Mouse (Mus musculus) layer of hippocampus, adult 8-10 months (tissue): Measurements from ENCODE around the gene Nfia. TPM values are rescaled to one million over a fixed set of nuclear protein-coding genes. Genes with fewer than 3 reads are reported as not detected.

ENCODE experiments used
- DNase-seq, 2 experiments: peaks; one replicate each; pipeline ENCODE4 v3.0.0; 2022; ENCODE audit warnings: low spot score in 2 of 2
- total RNA-seq, 4 experiments: library from RNA; stranded (reverse); gene quantifications; 2 replicates each; pipeline ENCODE4 v1.2.4; 2022

Nfia gene
- total RNA-seq, 4 experiments from 2014 or later = 94.9 to 110 (median 97.8) TPM

DNA sequence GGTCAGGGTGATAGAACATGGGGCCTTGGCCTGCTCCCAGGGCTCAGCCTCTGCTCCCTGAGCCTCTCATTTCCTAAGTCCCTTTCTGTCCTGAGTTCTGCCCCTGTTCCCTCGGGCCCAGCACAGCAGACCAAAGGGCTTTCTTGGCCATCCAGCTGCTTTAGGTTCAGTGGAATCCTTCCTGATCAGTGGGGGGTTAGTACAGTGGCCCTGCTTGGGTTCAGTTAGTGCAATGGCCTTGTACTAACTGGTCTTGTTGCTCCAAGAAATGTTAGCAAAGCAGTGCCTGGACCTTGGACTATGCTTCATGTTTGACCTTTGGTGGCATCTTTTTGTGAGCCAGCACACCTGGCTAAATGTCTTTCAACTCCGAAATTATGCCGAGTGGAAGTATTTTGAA lies 66.1 kb downstream of the Nfia start:
- no peak for DNase-seq

DNA sequence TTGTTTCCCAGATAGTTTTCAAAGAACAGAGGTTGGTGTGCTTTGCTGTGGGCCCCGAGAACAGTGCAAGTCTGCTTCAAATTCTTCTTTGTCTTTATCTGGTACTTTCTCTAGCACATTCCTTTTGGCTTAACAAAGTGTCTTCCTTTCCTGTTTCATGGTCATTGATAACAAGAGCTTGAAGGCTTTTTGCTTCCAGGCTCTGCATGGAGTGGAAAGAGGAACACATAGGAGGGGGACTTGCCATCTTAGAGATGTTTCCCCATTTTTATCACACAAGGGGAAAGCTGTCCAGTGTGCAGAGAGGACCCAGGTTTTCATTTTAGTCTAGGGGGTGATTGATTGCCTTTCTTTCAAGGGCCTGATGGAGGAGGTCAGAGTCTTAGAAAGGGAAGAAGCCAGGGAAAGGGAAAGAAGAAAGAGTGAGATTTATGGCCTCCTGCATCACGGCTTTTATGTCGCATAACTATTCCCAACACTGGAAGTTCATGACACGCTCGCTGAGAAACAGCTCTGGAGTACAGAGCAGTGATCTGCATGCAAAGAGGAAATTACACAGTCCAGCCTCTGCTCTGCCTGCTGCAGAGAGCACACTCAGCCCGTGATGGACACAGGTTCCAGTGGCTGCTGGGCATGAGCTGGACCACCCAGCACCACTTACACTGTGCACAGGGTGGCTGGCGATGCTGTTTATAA lies 67.0 kb downstream of the Nfia start:
- no peak for DNase-seq

DNA sequence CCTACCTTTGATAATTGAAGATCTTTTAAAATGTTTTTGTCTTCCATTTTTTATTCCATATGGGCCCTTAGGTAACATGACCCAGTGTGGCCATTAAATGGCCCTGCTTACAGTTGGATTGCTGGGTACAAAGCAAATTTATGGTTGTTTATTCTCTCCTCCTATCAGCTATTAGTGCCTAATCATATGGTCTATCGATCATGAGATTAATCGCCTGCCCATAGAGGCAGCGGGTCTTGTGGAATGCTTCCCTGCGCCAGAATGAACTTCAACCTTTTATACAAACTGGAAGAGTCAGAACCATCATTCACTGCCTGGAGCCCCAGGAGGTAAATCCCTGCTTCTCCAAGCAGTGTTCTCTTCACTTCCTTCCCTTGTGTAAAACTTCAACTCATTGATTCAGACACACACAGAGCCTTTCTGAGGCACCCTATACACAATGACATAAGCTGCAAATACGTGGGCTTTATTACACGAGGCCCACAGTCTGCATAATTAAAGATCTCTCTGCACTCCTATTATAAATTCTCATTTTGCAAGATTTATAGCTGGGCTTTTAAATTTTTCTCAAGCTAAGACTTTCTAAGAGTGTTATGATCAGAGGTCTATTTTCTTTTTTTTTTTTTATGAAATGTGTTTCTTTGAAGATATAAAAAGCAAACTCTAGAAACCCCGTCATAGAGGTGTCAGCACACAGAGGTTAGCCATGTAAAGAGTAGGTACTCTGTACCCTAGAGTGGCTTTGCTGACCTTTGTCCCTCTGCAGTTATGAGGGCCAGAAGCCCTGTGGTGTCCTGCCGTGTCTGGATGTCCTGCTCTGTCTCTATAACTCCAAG lies 67.9 kb downstream of the Nfia start:
- DNase-seq = no peak

DNA sequence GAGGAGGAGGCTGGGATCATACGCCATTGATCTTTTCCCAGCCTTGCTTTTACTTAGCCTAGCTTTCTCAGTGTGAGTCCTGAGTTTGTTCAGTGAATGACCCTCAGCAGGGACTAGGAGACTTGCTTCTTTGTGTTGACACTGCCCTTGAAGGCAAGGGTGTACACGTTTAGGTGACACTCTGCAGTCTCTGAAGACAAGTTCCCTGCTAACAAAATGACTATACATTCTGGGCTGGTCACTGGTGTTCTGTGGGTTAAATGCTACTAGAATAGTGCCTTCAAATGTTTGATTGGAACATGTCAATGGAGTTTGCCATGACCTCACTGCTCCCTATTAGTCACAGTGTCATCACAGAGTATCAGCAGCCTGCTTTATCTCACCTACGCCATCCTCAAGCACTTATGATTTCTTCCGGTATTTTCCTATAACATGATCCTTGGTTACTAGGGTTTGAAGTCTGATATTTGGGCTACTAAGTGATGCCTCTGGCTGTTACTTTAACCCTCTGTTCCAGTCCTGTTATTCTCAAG lies 68.6 kb downstream of the Nfia start:
- DNase-seq = no peak

DNA sequence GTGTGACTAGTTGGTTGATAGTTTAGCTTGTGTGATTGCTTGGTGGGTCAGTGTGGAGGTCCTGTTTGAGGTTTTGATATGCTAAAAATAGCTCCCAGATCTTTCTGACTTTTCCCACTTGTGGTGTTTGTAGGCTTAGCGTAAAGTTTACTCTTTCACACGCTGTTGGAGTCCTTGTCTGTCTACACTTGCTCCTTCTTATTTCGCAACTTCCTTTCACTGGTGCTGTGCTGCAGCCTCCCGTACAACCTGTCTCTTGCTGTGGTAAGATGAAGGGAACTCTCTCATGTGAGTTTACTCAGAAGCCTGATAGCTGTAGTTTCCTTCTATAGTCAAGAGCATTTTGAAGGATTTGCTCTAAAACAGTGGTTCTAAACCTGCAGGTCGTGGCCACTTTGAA lies 69.2 kb downstream of the Nfia start:
- no peak for DNase-seq

DNA sequence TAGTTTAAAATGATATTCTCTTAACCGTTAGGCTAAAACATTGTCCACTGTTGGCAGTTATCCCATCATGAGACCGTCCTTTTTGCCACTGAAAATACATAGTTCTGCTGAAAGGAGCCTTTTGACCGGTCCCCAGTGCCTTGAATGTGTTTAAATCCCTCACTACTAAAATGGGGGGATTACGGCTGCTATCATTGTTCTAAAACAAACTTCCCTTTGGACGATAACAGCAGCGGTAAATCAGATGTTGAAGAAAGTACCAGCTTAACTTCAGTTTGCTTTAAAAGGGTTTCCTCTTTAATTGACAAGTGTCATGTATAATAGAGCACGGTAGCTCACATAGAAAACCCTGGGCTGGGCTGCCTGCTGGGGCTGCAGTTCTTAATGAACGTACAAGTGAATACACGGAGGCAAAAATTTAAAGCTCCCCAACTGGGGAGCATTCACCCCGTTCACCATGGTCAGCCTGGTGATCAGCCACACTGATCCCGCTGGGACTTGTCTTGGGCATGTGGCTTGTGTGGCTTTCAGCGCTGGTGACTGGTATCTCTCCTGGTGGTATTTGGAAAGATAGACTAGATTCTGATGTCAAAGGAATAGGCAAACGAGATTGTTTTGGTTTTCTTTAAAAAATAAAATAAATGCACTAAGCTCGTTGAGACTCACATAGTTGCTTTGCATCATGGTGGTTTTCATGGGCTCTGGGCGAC lies 71.6 kb downstream of the Nfia start:
- DNase-seq = no peak

DNA sequence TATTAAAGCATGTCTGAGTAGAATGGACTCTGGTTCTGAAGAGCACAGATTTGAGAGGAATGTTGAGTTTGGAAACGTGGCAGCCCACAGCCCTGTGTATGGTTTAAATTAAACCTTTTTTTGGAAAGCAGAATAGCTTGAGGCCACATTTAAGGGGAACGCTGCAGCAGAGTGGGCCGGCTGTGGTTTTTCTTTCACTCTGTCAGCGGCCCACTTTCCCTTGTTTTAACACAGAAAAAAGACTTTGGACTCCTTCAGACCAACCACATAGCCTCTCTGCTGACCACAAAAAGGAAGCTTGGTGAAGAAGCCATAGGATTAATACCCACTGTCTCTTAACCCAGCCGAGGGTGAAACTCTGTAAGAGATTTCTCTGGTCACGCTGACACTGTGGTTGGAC lies 72.4 kb downstream of the Nfia start:
- DNase-seq = no peak

DNA sequence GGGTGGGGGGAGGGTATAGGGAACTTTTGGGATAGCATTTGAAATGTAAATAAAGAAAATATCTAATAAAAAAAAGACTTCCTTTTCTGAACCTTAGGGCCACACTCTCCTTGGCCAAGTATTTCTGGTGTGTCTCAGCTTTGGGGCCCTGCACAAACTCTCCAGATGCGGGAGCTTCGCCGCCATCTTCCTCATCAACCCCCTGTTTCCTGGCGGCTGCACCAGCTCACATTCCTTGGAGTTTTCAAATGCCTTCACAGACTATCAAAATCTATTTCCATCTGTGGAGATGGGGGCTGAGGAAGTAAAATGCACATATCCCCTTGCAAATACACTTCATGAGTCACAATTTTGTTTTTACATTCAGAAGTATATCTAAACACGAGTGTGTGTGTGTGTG lies 75.1 kb downstream of the Nfia start:
- no peak for DNase-seq

DNA sequence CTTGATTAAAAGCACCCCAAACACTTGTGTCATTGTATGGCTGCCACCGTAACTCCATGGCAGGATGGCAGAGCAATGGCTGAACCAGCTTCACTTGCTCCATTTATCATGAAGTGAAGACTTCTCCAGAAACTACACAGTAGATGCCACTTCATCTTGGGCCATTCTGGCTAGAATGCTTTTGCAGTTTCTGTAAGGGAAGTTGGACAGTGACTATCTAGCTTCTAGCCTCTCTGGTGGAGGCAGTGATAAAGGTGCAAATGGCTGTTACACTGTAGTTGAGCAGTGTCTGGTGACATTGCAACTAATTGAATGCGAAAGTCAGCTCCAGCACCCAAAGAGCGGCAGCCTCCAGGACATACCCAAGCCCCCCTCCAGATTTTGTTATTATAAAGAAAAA lies 78.5 kb downstream of the Nfia start:
- no peak for DNase-seq

DNA sequence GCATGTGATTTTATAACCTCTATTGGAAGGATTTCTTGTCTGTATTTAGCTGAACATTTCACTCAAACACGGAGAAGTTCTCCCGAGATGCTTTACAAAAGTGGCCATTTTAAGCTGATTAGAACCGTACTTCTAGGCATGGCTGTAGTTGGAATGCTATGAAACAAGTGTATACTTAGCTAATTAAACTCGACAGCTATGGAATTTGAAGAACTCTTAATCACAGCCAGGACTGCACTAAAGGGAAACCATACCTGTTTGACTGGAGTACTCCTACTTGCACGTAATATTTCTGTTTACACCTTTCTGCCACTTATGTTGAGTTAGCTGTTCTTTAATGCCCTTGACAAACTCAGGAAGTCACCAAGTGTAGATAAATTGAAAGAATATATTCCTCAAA lies 79.2 kb downstream of the Nfia start:
- no peak for DNase-seq

DNA sequence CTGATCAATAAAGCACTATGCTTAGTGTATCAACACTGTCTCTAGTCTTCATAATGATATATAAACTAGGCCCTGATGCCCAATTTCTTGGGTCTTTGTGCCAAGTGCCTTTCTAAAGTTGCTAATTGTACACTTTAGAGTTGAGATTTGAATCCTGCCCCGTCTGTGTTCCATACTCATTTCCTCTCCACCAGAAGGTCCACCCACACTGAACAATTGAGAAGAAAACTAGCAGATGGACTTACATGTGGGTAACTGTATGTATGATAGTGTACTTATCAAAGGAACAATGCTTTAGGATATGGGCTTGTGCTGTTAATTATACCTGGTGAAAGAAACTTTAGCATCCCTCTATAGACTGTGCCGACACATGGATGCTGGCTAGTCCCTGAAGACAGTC lies 80.1 kb downstream of the Nfia start:
- peak in 1 of 2 experiments; percentile 33 for DNase-seq

DNA sequence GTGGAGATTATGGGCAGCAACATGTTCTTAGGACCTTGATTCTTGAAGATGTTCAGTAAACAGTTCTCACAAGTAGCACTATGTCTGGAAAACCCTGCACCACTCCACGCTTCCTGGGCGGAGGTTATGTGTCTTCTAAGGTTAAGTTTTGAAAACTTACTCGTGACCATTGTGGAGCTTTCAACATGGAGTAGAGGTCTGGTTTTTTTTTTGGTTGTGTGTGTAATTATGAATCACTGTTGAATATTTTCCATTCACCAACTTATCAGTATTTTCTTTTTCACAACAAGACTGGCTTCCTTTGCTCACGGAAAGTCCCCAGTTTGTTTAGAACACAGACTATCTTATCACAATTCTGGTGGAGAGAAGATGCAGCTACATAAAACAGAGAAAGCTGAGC lies 82.2 kb downstream of the Nfia start:
- no peak for DNase-seq

DNA sequence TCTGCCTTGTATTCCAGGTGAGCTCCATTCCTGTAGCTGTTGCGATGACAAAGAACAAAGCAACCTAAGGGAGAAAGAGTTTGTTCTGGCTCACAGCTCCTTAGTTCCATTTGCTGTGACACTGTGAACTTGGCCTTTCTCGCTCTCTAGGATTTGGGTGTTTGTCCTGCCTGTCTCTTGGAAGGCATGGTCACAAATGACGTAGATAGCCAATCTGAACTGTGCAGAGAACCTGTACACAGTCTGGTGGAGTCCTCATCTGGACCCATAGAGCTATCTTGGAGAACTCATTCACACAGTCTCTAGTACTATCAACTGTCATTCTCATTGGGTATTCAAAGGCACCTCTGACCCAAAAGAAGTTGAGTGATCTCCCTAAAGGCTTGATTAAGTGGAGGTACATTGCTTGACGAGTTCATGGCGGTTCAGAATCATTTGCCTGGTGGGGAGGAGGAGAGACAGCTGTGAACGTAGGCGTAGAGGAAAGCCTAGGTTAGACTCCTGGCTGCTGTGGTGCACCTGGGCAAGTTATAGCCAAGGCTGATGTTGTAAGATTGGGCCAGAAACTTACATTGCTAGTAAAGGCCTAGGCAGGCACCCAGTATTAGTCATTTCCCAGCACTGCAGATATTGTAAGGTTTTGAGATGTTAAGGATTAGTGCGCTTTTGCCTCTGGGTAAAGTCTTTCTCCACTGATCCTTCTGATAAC lies 83.3 kb downstream of the Nfia start:
- no peak for DNase-seq

DNA sequence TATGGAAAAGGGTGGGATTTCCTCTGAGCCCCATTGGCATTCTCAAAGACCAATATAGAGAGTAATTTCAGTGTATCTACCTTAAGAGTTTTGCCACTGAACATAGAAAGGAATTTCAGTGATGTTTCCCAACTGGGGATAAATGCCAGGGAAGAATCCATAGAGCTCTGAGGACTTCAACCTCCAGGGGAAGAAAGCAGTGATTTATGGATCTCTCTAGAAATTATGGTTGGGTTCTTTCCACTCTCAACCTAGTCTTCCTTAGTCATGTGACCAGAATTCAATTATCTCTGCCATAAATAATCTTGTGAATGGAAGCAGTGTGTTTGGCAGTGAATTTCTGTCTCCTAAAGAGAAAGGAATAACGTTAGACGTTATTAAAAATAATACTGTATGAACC lies 85.0 kb downstream of the Nfia start:
- no peak for DNase-seq

DNA sequence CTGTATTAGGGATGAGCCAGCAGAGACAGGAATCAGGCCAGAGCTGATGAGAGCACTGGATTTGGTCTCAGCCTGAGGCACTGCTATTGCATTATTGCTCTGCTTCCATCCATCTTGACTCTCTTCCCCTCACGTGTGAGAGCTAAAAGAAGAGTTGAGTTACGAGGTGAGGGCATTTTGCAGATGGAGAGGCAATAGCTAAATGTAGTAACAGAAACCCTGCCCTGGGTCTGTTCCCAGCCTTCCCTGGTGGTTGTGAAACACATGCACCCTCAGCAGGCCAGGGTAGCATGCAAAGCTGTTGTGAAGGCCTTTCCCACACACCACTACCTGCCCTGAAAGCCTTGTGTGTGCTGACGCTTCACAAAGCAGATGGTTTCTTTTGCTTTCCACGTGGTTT lies 86.9 kb downstream of the Nfia start:
- DNase-seq = no peak

DNA sequence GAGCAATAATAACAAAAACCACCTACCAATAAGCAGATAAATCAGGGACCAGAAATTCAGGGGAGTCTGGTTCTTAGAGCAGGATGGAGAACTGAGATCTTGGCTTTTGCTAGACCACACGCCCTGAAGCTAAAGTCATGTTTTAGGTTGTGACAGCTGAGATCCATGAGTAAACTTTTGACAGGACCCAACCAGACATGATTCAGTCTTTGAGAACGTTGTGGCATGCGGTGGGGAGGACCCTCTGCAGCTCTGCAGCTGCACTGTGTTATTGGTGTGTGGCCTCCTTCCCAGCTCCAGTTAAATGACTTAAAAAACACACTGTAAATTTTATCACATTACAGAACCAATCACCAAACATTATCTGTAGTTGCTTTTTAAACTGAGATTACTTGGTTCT lies 87.8 kb downstream of the Nfia start:
- no peak for DNase-seq

DNA sequence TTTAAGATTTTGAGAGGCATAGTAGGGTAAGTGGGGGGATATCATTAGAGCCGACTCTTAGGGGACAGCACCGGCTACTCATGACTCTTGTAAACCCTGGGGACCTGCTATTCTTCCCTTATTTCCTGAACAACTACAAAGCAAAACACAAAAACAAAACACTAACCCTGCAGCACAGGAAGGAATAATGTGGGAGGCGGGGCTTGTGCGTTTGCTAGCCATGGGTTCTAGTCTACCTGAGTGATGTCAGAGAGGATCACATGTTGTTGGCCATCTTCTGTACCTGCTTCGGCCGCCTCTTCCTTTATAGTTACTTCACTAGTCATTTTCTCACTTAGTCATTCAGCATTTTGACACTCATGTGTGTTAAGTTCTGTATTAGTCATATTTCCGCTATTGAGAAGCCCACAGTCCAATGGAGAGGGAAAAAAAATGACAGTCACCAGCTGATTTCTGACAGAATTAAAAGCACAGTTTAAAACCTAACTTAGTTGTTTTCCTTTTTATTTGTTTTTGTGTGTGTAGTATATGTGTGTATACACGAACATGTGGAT lies 88.3 kb downstream of the Nfia start:
- DNase-seq = no peak

DNA sequence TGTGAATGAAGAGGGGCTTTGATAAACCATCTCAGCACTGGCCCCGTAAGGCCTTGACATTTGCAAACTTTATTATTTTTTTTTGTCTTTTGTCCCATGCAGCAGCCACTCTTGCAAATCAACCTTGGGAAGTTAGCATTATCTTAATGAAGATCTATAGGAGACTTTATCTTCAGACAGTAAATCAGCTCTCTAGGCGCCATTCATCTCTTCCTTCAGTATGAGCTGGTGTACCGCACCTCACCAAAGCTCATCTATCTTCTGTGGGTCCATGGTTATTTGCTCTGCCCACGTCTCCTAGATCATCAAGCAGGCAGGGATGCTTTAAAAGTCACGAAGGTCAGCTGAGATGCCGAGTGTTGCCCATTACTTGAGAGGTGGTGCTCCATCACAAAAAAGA lies 89.8 kb downstream of the Nfia start:
- no peak for DNase-seq

DNA sequence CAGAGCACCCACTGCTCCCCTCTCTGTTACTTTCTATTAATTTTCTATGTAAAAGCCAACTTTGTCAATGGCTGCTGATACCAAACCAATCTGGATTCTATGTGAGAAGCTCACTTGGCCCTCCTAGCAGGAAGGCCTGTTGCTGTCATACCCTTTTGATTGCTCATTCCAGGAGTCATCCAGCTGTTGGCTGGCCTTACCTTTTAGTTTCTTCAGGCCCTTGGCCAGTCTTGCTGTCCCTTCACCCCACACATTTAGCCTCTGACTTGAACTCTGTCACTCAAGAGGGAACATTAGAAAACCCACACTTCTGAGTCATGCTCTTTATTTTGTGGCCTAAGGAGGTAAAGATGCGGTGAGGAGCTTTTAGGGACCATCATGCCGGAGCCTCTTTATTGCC lies 91.7 kb downstream of the Nfia start:
- DNase-seq = no peak

DNA sequence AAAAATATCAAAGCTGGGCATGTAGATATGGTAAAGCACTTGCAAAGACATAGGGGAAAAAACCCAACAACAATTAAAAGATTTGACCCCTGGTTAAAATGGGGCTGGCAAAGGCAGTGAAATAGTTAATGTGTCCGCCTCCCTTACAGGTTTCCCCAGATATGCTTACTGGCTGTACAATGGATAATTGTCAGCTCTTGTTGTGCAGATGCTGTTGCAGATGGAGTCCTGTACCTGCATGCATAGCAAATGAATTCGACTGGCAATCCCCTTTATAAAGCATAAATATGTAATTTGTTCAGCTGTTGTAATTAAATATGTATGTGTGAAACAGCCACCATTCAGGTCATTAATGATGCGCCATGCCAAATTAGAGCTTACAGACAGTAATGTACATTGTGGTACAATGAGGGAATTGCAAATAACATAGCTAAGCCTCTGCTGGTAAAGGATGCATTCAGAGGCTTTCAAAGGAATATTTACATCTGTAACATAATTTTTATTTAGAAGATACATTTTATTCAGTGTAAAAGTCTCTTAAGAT lies 92.9 kb downstream of the Nfia start:
- no peak for DNase-seq

DNA sequence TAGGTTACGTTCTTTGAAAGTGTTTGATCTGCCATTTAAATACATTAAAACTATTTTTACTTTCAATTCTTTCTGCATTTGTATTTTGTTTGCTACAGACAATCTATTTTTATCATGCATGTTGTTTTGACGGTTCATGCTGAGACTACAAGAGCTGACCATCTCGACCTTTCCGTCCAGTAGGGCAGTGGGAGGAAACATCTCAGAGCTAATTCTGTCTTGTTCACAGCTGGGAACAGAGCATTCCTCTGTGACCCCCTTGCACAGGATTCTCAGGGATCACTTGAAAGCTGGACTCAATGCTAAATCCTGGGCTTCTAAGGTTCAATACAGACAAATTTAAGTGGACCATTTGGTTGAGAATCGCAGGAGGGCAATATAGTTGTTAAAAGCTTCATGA lies 93.9 kb downstream of the Nfia start:
- DNase-seq = no peak
